Mouse (Mus musculus) gonadal fat pad, adult 2 months (tissue): ENCODE measurements around the gene E2f2. TPM values are rescaled to one million over a fixed set of nuclear protein-coding genes. Genes with fewer than 3 reads are reported as not detected.
A peak's percentile ranks its signal among the peaks of the same experiment; 100 is the strongest.

Experiments
- DNase-seq: peaks from one replicate; pipeline ENCODE4 v3.0.0-alpha.2; 2012; ENCODE audit warnings: low read depth
- polyA plus RNA-seq: library from polyadenylated mRNA; depleted of rRNA; stranded (reverse); fragments of >200 nt; gene quantifications from 2 replicates; pipeline ENCODE4 v1.2.3, GENCODE M21; 2012

Gene E2f2
- polyA plus RNA-seq, 1 experiment, result 2.0 TPM

GRCm38 (mm10) chr4:136206033-136206893, 34.1 kb downstream of the E2f2 start, which contains the start of gene Asap3:
Gene Asap3, plus strand, starts transcription at chr4:136206365.
- peak; percentile 33 for DNase-seq

- DNase-seq, result no peak
Measured at GRCm38 (mm10) chr4:136206943-136207342, 34.7 kb downstream of the E2f2 start.

- DNase-seq, result no peak
Measured at GRCm38 (mm10) chr4:136210931-136211330, 38.7 kb downstream of the E2f2 start.

- DNase-seq, result no peak
Measured at GRCm38 (mm10) chr4:136213629-136214028, 41.4 kb downstream of the E2f2 start.

DNA sequence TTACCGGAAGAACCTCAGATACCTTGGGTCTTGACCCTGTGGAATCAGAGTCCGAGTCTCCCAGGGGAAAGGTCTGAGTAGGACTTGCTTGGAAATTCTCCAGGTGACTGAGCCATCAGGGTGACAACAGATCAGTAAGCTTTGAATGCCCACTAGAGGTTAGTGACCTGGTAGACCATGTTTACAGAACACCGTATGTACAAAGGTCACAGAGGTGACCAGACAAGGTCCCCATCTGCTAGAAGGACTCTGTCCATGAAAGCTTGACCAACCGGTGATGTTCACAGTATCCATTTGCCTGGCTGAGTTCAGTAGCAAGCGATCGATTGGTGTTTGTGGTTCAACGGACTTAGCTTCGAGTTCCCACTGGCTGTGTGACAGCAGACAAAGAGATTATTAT, 42.6 kb downstream of the E2f2 start:
- no peak for DNase-seq

GRCm38 (mm10) chr4:136215576-136215975, 43.4 kb downstream of the E2f2 start:
- no peak for DNase-seq

DNA sequence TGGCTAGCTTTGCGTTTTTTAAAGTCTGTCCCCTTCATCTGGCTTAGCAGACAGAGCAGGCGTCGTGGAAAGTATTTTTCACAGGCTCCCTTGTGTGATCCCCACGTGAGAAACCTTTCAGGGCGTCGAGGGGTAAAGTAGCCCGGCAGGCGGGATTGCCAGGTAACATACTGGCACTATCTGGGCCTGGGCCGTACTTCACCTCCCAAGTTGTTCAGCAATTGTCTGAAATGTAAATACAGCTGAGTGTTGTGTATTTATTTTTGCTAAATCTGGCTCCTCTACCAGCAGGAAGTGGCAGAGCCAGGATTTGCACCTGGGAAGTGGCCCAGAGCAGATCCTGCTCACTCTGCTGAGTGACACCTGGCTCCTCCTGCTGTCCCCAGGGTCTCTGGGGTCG, 44.9 kb downstream of the E2f2 start:
- DNase-seq, result no peak

DNA sequence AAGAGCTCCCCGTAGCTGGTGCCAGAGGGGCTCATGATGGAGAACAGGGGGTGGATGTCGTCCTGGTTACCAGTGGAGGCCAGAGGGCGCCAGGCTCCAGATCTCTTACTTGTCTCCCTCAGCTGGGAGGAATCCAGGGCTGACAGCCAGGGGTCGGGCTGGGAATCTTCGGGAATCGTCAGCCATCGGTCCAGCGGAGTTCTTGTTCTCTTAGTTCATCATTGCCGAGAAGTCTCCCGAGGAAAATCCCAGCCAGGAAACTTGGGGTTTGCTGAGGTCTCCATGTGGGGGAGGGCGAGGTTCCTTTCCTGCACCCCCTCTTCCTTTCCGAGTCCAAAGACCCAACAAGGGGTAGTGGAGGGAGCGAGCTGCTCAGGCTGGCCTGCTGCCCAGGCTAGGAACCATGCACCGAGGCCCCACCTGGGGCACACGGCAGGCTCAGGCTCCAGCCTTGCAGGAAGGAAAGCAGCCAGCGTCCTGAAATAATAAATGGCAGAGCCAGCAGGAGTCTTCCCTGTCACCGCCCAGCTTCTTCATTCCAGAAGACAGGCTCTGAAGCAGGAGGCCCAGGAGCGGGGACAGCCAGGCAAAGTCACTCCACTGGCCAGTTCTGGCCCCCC, 46.5 kb downstream of the E2f2 start:
- DNase-seq, result no peak

DNA sequence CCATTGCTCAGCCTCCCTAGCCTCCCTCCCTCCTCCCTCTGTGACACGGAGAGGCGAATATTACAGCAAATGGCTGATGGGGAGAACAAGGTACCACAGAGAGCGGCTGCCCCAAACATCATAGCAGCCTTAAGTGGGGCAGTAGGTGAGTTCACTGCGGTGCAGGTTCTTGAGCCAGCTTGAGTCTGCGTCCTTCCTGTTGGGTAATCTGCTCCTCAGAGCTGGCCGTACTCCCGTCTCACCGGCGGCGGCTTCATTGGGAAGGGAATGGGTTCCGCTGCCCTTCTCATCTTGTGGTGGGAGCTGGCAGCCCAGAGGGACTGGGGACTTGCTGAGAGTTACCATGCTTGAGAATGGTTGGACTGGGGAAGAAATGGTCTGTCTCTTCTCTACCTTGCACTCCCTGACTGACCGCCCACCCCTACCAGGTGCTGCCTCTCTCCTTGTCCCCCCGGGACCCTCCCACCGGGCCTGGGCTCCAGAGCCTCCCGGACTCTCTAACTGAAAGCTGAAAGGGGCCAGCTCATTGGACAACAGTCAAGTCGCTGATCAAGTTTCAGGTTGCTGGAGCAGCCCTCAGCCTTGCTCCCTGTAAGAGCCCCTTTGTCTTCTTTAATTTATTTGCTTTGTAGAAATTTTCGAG, 48.1 kb downstream of the E2f2 start:
- DNase-seq, result no peak

DNA sequence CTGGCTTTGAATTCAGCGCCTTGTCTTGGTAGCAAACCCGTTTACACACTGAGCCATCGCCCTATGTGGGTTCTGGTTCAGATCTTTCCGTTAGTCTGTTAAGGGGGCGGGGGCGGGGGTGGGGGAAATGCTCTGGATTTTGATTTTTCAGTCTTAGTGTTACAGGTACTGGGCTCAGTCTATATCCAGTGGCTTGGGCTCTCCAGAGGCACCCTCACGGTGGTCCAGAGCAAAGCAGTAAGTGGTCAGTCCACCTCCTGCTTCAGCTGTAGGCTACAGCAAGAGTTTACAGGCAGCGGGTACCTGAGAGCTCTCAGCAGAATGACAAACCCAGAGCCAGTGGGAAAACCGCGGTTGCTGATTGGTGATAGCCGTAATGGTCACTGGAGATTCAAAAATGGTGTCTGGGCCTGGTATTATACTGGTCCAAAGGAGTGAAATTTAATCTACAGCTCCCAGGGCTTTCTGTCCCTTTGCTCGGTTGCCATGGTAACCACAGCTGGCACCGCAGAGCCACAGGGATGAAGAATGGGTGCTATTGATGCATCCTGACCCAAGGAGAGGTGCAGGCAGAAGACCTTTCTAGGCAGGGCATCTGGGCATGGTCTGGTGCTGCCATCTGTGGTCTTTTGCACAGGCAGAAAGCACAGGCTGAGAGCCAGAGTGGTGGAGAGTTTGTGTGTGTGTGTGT, 51.5 kb downstream of the E2f2 start:
- no peak for DNase-seq

- DNase-seq, result no peak
Measured at GRCm38 (mm10) chr4:136224240-136224559, 52.0 kb downstream of the E2f2 start.

GRCm38 (mm10) chr4:136224677-136225460, 52.7 kb downstream of the E2f2 start:
- no peak for DNase-seq

- DNase-seq, result no peak
Measured at GRCm38 (mm10) chr4:136227408-136227807, 55.2 kb downstream of the E2f2 start.

GRCm38 (mm10) chr4:136228640-136229039, 56.4 kb downstream of the E2f2 start:
- no peak for DNase-seq

- DNase-seq, result no peak
Measured at GRCm38 (mm10) chr4:136238669-136239068, 66.5 kb downstream of the E2f2 start.

GRCm38 (mm10) chr4:136239111-136239510, 66.9 kb downstream of the E2f2 start:
- DNase-seq, result no peak

- no peak for DNase-seq
Measured at GRCm38 (mm10) chr4:136239622-136240021, 67.4 kb downstream of the E2f2 start.

- no peak for DNase-seq
Measured at GRCm38 (mm10) chr4:136240123-136240522, 67.9 kb downstream of the E2f2 start.

DNA sequence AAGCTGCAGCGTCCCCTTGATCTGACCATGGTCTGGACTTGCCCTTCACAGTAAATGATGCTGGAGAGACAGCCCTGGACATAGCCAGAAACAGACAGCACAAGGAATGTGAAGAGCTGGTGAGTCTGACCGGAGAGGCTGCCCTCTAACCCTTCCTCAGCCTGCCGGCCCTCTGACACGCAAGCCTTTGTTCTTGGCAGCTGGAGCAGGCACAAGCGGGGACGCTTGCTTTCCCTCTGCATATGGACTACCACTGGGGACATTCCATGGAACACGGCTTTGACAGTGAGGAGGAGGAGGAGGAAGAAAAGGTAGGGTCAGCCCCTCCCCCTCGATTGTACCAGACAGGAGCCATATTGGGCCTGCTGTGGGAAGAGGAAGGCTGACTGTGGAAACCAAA, 68.8 kb downstream of the E2f2 start:
- no peak for DNase-seq

DNA sequence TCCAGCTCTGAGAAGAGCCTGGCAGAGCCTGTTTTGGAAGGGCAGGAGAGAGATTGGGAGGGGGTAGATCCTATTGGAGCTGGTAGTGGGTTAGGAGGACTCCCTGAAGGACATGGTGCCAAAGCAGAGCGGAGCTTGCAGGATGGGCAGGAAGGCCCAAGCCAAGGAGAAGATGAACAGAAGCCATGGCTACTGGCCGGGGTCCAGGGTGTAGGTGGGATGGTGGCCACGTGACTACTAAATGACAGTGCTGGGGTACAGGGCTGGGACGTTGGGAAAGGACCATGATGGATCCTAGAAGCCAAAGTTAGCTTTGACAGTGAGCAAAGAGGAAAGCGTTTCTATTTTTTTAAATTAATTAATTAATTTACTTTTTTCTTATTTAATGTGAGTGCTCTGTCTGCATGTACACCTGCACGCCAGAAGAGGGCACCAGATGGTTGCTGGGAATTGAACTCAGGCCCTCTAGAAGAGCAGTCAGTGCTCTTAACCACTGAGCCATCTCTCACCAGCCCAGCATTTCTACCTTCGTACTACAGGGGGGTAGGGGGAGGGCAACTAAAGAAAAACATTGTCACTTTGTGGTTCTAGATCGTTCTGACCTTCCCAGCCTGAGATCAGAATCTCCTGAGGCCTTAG, 70.0 kb downstream of the E2f2 start:
- DNase-seq, result no peak

DNA sequence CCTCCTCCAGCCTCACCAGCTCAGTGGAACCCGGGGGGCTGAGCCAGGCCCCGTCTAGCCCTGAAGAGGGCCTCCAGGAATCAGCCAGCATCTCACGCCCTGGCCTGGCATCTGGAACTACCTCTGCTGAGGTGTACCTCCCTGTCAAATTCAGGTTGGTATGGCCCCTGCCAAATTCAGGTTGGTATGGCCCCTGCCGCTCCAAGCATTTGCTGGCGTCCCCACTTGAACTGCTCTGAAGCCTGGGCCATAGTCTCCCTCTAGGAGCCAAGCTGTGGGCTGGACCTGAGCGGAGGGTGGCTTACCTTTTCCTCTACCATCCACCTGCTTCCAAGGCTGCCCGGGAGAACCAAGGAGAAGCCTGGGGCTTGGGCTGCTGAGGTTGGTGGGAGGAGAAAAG, 70.5 kb downstream of the E2f2 start:
- DNase-seq, result no peak
